Mouse (Mus musculus) stomach, postnatal 0 days (tissue): Measurements from ENCODE around the gene Napepld. TPM values are rescaled to one million over a fixed set of nuclear protein-coding genes. Genes with fewer than 3 reads are reported as not detected.
"Not testable (repeated sequence)": the region's sequence is repeated elsewhere in the genome, so short reads cannot be mapped to it uniquely, and the experiment has no call there.

Experiments used
- ATAC-seq: fragments of 200-750 bp; cut with Nextera tagmentation; 2 replicates; pipeline ENCODE4 v1.8.0; 2017; ENCODE audit not compliant: low FRiP score, low TSS enrichment
- DNase-seq: peaks from one replicate; pipeline ENCODE4 v3.0.0-alpha.2; 2016; ENCODE audit warnings: low spot score
- H3K27ac ChIP-seq: fragments of 300-500 bp; sonication (generic); replicated peaks from 2 replicates; pipeline ENCODE4 v1.5.1; 2014; ENCODE audit warnings: mild to moderate bottlenecking, control low read depth
- H3K27me3 ChIP-seq: fragments of 300-500 bp; sonication (generic); 2 replicates; pipeline ENCODE4 v1.6.1; 2014; ENCODE audit warnings: low read length; ENCODE audit not compliant: control insufficient read depth, insufficient read depth
- H3K36me3 ChIP-seq: fragments of 300-500 bp; sonication (generic); 2 replicates; pipeline ENCODE4 v1.6.1; 2014; ENCODE audit warnings: low read length, mixed read lengths; ENCODE audit not compliant: control insufficient read depth, insufficient read depth
- H3K4me1 ChIP-seq: fragments of 300-500 bp; sonication (generic); replicated peaks from 2 replicates; pipeline ENCODE4 v1.6.1; 2014; ENCODE audit warnings: antibody characterized with exemption; ENCODE audit not compliant: control insufficient read depth, insufficient read depth
- H3K4me2 ChIP-seq: fragments of 300-500 bp; sonication (generic); replicated peaks from 2 replicates; pipeline ENCODE4 v1.6.1; 2014; ENCODE audit warnings: low read depth, mild to moderate bottlenecking, control low read depth, moderate library complexity
- H3K4me3 ChIP-seq: fragments of 300-500 bp; sonication (generic); 2 replicates; pipeline ENCODE4 v1.5.1; 2014; ENCODE audit warnings: low read depth, low read length, control low read depth
- H3K9ac ChIP-seq: fragments of 300-500 bp; sonication (generic); 2 replicates; pipeline ENCODE4 v1.6.1; 2014; ENCODE audit warnings: mild to moderate bottlenecking, low read length, control low read depth, mixed read lengths
- H3K9me3 ChIP-seq: fragments of 300-500 bp; sonication (generic); 2 replicates; pipeline ENCODE4 v1.6.1; 2016; ENCODE audit warnings: low read length; ENCODE audit not compliant: control insufficient read depth
- CTCF ChIP-seq: IDR thresholded peaks from 2 replicates; pipeline ENCODE4 v1.5.1; 2016; ENCODE audit warnings: antibody characterized with exemption, low read depth, mild to moderate bottlenecking, moderate library complexity
- EP300 ChIP-seq: optimal IDR thresholded peaks from 2 replicates; pipeline ENCODE3; 2016; ENCODE audit warnings: antibody characterized with exemption
- WGBS: fragments of 180-500 bp; shearing (Covaris S2); extraction: QIAGEN DNeasy Blood & Tissue Kit; methylation state at CpG from one replicate; pipeline ENCODE4 v1.1.7; 2014; 5-methylcytosine and 5-hydroxymethylcytosine counted together
- polyA plus RNA-seq: library from polyadenylated mRNA; unstranded; fragments of >200 nt; fragmentation: Nextera tagmentation; extraction: Ambion mirVana; gene quantifications from 2 replicates; pipeline ENCODE4 v1.2.1, GENCODE M21; 2015

Gene Napepld
- polyA plus RNA-seq, 1 experiment from 2014 or later = 3.3 TPM

GRCm38 (mm10) chr5:21702873-21703475 lies 1.8 kb upstream of the Napepld start:
- no peak overlapping the region for H3K9ac ChIP-seq
- H3K4me2 ChIP-seq = no peak overlapping the region
- no peak for TF ChIP-seq CTCF
- no peak for TF ChIP-seq EP300
- no peak overlapping the region for H3K4me3 ChIP-seq
- no peak for DNase-seq
- H3K27ac ChIP-seq = no peak overlapping the region
- H3K4me1 ChIP-seq = no peaks in the 10 kb centered on the region
- WGBS = 58% methylated on average over 6 of the region's 6 CpGs
- no peaks in the 10 kb centered on the region for H3K27me3 ChIP-seq
- ATAC-seq = no peak
- no peaks in the 10 kb centered on the region for H3K36me3 ChIP-seq
- no peaks in the 10 kb centered on the region for H3K9me3 ChIP-seq

GRCm38 (mm10) chr5:21702009-21702364 lies 791 bp upstream of the Napepld start:
- no peak overlapping the region; the same call in 1 of the 2 replicates for H3K9ac ChIP-seq
- TF ChIP-seq CTCF (no peak), EP300 (no peak)
- no peaks in the 10 kb centered on the region for H3K9me3 ChIP-seq
- H3K27ac ChIP-seq = no peak overlapping the region; the same call in 1 of the 2 replicates
- ATAC-seq (no peak), DNase-seq (no peak)
- peak overlapping the region; percentile 67 for H3K4me3 ChIP-seq
- no peaks in the 10 kb centered on the region for H3K36me3 ChIP-seq
- 54% methylated on average over 2 of the region's 2 CpGs for WGBS
- H3K27me3 ChIP-seq = no peaks in the 10 kb centered on the region
- no peaks in the 10 kb centered on the region for H3K4me1 ChIP-seq
- H3K4me2 ChIP-seq = peak overlapping the region; percentile 67

- 1% methylated on average over 22 of the region's 22 CpGs for WGBS
- Histone ChIP-seq H3K4me1 (no peaks in the 10 kb centered on the region), H3K4me3 (peak overlapping the region; percentile 67), H3K27me3 (no peaks in the 10 kb centered on the region), H3K27ac (no peak overlapping the region), H3K4me2 (peak overlapping the region; percentile 67), H3K36me3 (no peaks in the 10 kb centered on the region), H3K9ac (peak overlapping the region; percentile 59), H3K9me3 (no peaks in the 10 kb centered on the region)
- peak; percentile 18; the same call in 1 of the 2 replicates for ATAC-seq
- no peak for TF ChIP-seq CTCF
- no peak for TF ChIP-seq EP300
- DNase-seq = no peak
Measured at GRCm38 (mm10) chr5:21700934-21701333, 262 bp downstream of the Napepld start.

DNA sequence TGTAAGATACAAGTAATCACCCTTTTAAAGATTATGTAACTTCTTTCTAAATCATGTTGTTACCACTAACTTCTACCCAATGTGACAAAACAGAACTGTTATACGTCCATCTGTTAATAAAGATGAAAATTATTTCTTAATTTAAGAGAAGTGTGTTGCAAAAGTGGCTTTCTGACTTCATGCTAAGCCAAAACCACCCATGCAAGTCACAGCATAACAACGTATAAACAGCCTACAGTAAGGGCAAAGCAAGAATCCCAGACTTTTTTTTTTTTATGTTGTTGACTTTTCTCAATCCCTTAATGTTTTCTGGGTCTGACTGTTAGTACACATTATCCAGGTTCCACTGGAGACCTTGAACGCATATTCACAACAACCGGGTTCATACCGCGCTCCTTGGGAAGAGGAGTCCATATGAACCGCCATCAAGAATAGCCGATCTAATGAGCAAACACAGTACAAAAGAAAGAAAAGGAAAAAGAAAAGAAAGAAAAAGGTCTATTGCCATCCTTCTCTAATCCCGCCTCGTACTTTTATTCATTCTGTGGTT lies 849 bp downstream of the Napepld start:
- 15% methylated on average over 10 of the region's 10 CpGs for WGBS
- Histone ChIP-seq H3K9ac (no peak overlapping the region; the same call in 1 of the 2 replicates), H3K36me3 (no peaks in the 10 kb centered on the region), H3K4me3 (peak overlapping the region; percentile 67), H3K27ac (no peak overlapping the region), H3K27me3 (no peaks in the 10 kb centered on the region), H3K4me2 (peak overlapping the region; percentile 67), H3K9me3 (no peaks in the 10 kb centered on the region), H3K4me1 (no peaks in the 10 kb centered on the region)
- no peak for TF ChIP-seq EP300
- no peak for TF ChIP-seq CTCF
- DNase-seq (no peak), ATAC-seq (no peak)

GRCm38 (mm10) chr5:21699555-21699954 lies 1.6 kb downstream of the Napepld start:
- H3K27me3 ChIP-seq, H3K27ac ChIP-seq, H3K4me3 ChIP-seq, H3K9me3 ChIP-seq, H3K36me3 ChIP-seq, H3K4me1 ChIP-seq, H3K9ac ChIP-seq, ATAC-seq, DNase-seq: not testable (repeated sequence)
- WGBS = 80% methylated on average over 3 of the region's 3 CpGs
- H3K4me2 ChIP-seq = peak overlapping the region; percentile 23; the same call in 1 of the 2 replicates

DNA sequence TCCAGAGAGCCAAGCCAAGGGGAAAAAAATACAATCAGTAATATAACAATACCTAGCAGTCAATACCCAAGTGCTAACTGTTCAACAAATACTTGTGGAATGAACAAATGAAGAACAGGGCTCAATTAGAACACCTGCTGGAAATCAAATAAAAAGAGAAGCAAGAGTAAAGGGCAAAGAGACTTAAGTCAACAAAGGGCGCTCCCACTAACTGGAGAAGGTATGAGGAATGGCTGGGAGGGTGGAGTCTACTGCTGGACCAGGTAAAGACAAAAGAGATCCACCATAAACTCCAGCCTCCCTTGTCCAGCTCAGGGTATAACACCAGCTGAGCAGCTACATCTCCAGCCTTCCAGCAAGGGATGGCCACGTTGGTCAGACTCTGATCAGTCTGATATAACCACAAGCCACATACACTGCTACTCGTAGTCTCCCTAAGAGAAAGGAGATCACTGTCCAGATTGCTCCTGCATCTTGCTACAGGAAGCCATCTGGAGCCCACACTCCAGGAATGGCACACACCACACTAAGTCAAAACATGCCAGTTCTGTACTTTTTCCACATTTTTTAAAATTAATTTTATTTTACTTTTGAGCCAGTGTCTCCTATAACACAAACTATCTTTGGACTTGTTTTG lies 6.2 kb downstream of the Napepld start:
- WGBS = 59% methylated on average over 3 of the region's 3 CpGs
- peak; percentile 82 for ATAC-seq

More for the DNA sequence above, 6.2 kb downstream of the Napepld start:
- Histone ChIP-seq H3K27me3 (no peaks in the 10 kb centered on the region), H3K27ac (no peak overlapping the region; the same call in 1 of the 2 replicates), H3K9me3 (no peaks in the 10 kb centered on the region), H3K9ac (no peak overlapping the region), H3K4me3 (no peak overlapping the region), H3K4me2 (no peak overlapping the region), H3K4me1 (no peaks in the 10 kb centered on the region), H3K36me3 (no peaks in the 10 kb centered on the region)
- peak; percentile 38 for DNase-seq
- no peak for TF ChIP-seq CTCF
- no peak for TF ChIP-seq EP300
